9 mouse cellular contexts compared by ENCODE assay signal in genomic region chr10:76961156-76961555, GRCm38 (mm10). TPM values are rescaled to one million over a fixed set of nuclear protein-coding genes. Genes with fewer than 3 reads are reported as not detected.
DNase-seq lines count a peak whose midpoint lies in the region; ATAC-seq and TF ChIP-seq lines count a peak whose summit lies in the region.
"Had no signal": no experiment of that assay in that cellular context is flagged by ENCODE, and none has a peak within 500 bp of the region (broad histone marks: within the 10 kb centered on the region; RNA-seq: fewer than 3 reads in every experiment).

No protein-coding gene starts in this region.

- peaks cover 49% of the 10 kb centered on the region for H3K4me1 ChIP-seq in heart, embryonic 10.5 days
- H3K4me1 ChIP-seq in heart, postnatal 0 days (ENCODE audit: control insufficient read depth, insufficient read depth), result peaks cover 4% of the 10 kb centered on the region; the same call in 1 of the 2 replicates
- peaks cover 70% of the 10 kb centered on the region for H3K4me1 ChIP-seq in midbrain, embryonic 10.5 days

- DNase-seq in heart, embryonic 10.5 days (ENCODE audit: low spot score), result no peak
- no peak for DNase-seq in heart, postnatal 10 days
- DNase-seq in brain, embryonic 14.5 days (ENCODE audit: low read depth), result peak; percentile 13
- no peak for DNase-seq in heart, postnatal 0 days (ENCODE audit: low spot score)
- no peak for DNase-seq in midbrain, embryonic 10.5 days (ENCODE audit: low spot score)
- DNase-seq in cerebellum, adult 9-11 months, result no peak
- DNase-seq in Muller cell, postnatal 12 days (ENCODE audit: inconsistent ontology term), result no peak

- intact Hi-C loops in heart, postnatal 10 days (cut with DNase I), result loop anchor here (5.0 kb wide), 2 partner anchors 59 to 124 kb away; no protein-coding TSS in a partner anchor

- H3K36me3 ChIP-seq in heart, embryonic 10.5 days, result no peaks in the 10 kb centered on the region
- no peaks in the 10 kb centered on the region for H3K36me3 ChIP-seq in heart, postnatal 0 days (replicated peaks; ENCODE audit: control insufficient read depth, insufficient read depth, low read length)
- no peaks in the 10 kb centered on the region for H3K36me3 ChIP-seq in midbrain, embryonic 10.5 days
- H3K36me3 ChIP-seq: G1E had no signal

- peak overlapping the region; percentile 82 for H3K27ac ChIP-seq in heart, embryonic 10.5 days
- H3K27ac ChIP-seq in heart, postnatal 0 days (ENCODE audit: low read depth), result no peak overlapping the region
- H3K27ac ChIP-seq in midbrain, embryonic 10.5 days (replicated peaks), result peak overlapping the region; percentile 86

- H3K4me2 ChIP-seq in heart, postnatal 0 days (ENCODE audit: low read depth, low read length), result peak overlapping the region; percentile 88

- H3K27me3 ChIP-seq in heart, embryonic 10.5 days (ENCODE audit: insufficient read depth, poor library complexity, severe bottlenecking), result no peaks in the 10 kb centered on the region; the same call in 1 of the 2 replicates
- H3K27me3 ChIP-seq in heart, postnatal 0 days (ENCODE audit: control insufficient read depth, insufficient read depth, low read length), result 0 out of 2 replicates have a peak, but pooled peaks cover 5% of the 10 kb centered on the region
- H3K27me3 ChIP-seq in midbrain, embryonic 10.5 days (ENCODE audit: low read depth, poor library complexity, severe bottlenecking), result no peaks in the 10 kb centered on the region; the same call in 1 of the 2 replicates

- no peak for ATAC-seq in heart, postnatal 0 days (ENCODE audit: insufficient read depth, low read depth)
- no peak for ATAC-seq in activated CD4-positive, CD25-positive, alpha-beta regulatory T cell, adult 4 months

- no peak for TF ChIP-seq POLR2A in brain, embryonic 14.5 days (IDR thresholded peaks at IDR 0.05; ENCODE audit: borderline replicate concordance, extremely low read depth, insufficient read depth, insufficient read length, poor library complexity, severe bottlenecking)

- peak overlapping the region; percentile 40 for H3K9ac ChIP-seq in heart, postnatal 0 days (replicated peaks; ENCODE audit: low read depth, low read length)

- no peak for TF ChIP-seq CTCF in brain, embryonic 14.5 days (IDR thresholded peaks at IDR 0.05; ENCODE audit: borderline replicate concordance, extremely low read depth, insufficient read depth, insufficient read length)
- no peak for TF ChIP-seq CTCF in heart, postnatal 0 days (IDR thresholded peaks at IDR 0.05; ENCODE audit: low read depth)

- WGBS in heart, embryonic 10.5 days, result 19% methylated on average over 11 of the region's 11 CpGs
- 18% methylated on average over 11 of the region's 11 CpGs for WGBS in heart, postnatal 0 days
- WGBS in midbrain, embryonic 10.5 days, result 8% methylated on average over 11 of the region's 11 CpGs

- no peak for TF ChIP-seq EP300 in heart, postnatal 0 days (IDR thresholded peaks at IDR 0.05; ENCODE audit: low read depth)

- H3K4me3 ChIP-seq in heart, embryonic 10.5 days, result peak overlapping the region; percentile 68
- H3K4me3 ChIP-seq in heart, postnatal 0 days (ENCODE audit: low read depth, low read length), result peak overlapping the region; percentile 57
- peak overlapping the region; percentile 74 for H3K4me3 ChIP-seq in midbrain, embryonic 10.5 days

- H3K9me3 ChIP-seq in heart, embryonic 10.5 days, result no peaks in the 10 kb centered on the region
- H3K9me3 ChIP-seq in heart, postnatal 0 days (replicated peaks; ENCODE audit: control insufficient read depth, low read length), result no peaks in the 10 kb centered on the region
- H3K9me3 ChIP-seq in midbrain, embryonic 10.5 days (replicated peaks), result no peaks in the 10 kb centered on the region

RNA-seq across cellular contexts. Expression of gene Pcbp3, which starts 0.5 kb away (rescaled TPM):
- 14.3 and 23.2 TPM in 2 replicates for polyA plus RNA-seq in heart, embryonic 10.5 days (2016; fragmentation: Nextera tagmentation; extraction: Ambion mirVana)
- 1 to 10 TPM; 8.8 to 9.3 TPM for total RNA-seq in heart, postnatal 10 days (2021)
- 24.4 and 39.0 TPM in 2 replicates for polyA plus RNA-seq in brain, embryonic 14.5 days (2012; rRNA removed)
- 5.6 and 17.1 TPM in 2 replicates for total RNA-seq in heart, postnatal 0 days (2014; rRNA removed; ENCODE audit: low replicate concordance)
- polyA plus RNA-seq in heart, postnatal 0 days (2015; fragmentation: Nextera tagmentation; extraction: Ambion mirVana), result 5.9 and 6.9 TPM in 2 replicates
- polyA plus RNA-seq in midbrain, embryonic 10.5 days (2016; fragmentation: Nextera tagmentation; extraction: Ambion mirVana), result 83.1 and 85.4 TPM in 2 replicates
- polyA plus RNA-seq in activated CD4-positive, CD25-positive, alpha-beta regulatory T cell, adult 4 months (2017; shearing (Covaris generic)), result 1 to 10 TPM; 3.7 to 8.2 TPM
- total RNA-seq: G1E had no signal
- polyA plus RNA-seq: G1E had no signal
